Mouse (Mus musculus) bone marrow macrophage, adult 2 months (primary cell): Measurements from ENCODE around the gene Rasl10a.

Source experiments
- CTCF ChIP-seq: IDR thresholded peaks from 2 replicates; pipeline ENCODE4 v1.5.1; 2012; ENCODE audit warnings: low read depth, mild to moderate bottlenecking, low read length, moderate library complexity
- POLR2A ChIP-seq: IDR thresholded peaks from 2 replicates; pipeline ENCODE4 v1.6.1; 2012; ENCODE audit warnings: mild to moderate bottlenecking, low read depth, low read length, borderline replicate concordance

GRCm38 (mm10) chr11:5012213-5012715, 45.7 kb upstream of the Rasl10a start:
- no peak for TF ChIP-seq POLR2A
- no peak for TF ChIP-seq CTCF
